8 mouse cellular contexts compared by ENCODE assay signal in genomic region chrX:133604272-133604671, GRCm38 (mm10).
A peak's percentile ranks its signal among the peaks of the same experiment; 100 is the strongest.
DNase-seq lines count a peak whose midpoint lies in the region; ATAC-seq lines count a peak whose summit lies in the region.

No protein-coding gene starts in this region.

- intact Hi-C loops in heart, postnatal 36 days (cut with DNase I), result no loop called here

- H3K27me3 ChIP-seq in embryonic facial prominence, embryonic 12.5 days, result 0 out of 2 replicates have a peak, but pooled peaks cover 3% of the 10 kb centered on the region
- H3K27me3 ChIP-seq in forebrain, embryonic 15.5 days, result no peaks in the 10 kb centered on the region

- WGBS in embryonic facial prominence, embryonic 12.5 days, result 38% methylated on average over 4 of the region's 4 CpGs
- 50% methylated on average over 4 of the region's 4 CpGs for WGBS in forebrain, embryonic 15.5 days

- H3K9me3 ChIP-seq in embryonic facial prominence, embryonic 12.5 days, result no peaks in the 10 kb centered on the region
- H3K9me3 ChIP-seq in forebrain, embryonic 15.5 days, result no peaks in the 10 kb centered on the region

- peak; percentile 3 for DNase-seq in kidney, adult 11 months
- DNase-seq in kidney, adult 9 months, result no peak
- peak; percentile 8 to 18 for DNase-seq in heart, postnatal 36 days
- DNase-seq in lung, postnatal 25 days (ENCODE audit: low spot score), result peak; percentile 9
- no peak for DNase-seq in thymus, postnatal 4 days
- DNase-seq in natural killer cell, adult 2 months (ENCODE audit: low spot score in 2 of 2), result no peak

- no peak overlapping the region for H3K27ac ChIP-seq in embryonic facial prominence, embryonic 12.5 days
- H3K27ac ChIP-seq in forebrain, embryonic 15.5 days (replicated peaks), result no peak overlapping the region

- 0 out of 2 replicates have a peak, but pooled peaks have one; percentile 72 for ATAC-seq in embryonic facial prominence, embryonic 12.5 days (ENCODE audit: insufficient number of reproducible peaks, insufficient read depth, low FRiP score, low TSS enrichment)
- ATAC-seq in forebrain, embryonic 15.5 days (replicated peaks), result no peak

- H3K9ac ChIP-seq in embryonic facial prominence, embryonic 12.5 days, result no peak overlapping the region
- H3K9ac ChIP-seq in forebrain, embryonic 15.5 days (replicated peaks), result no peak overlapping the region

- H3K36me3 ChIP-seq in embryonic facial prominence, embryonic 12.5 days, result no peaks in the 10 kb centered on the region
- H3K36me3 ChIP-seq in forebrain, embryonic 15.5 days, result no peaks in the 10 kb centered on the region

- no peaks in the 10 kb centered on the region for H3K4me1 ChIP-seq in embryonic facial prominence, embryonic 12.5 days
- H3K4me1 ChIP-seq in forebrain, embryonic 15.5 days, result 0 out of 2 replicates have a peak, but pooled peaks cover 4% of the 10 kb centered on the region

- H3K4me2 ChIP-seq in embryonic facial prominence, embryonic 12.5 days (replicated peaks), result no peak overlapping the region
- H3K4me2 ChIP-seq in forebrain, embryonic 15.5 days (replicated peaks), result no peak overlapping the region

- H3K4me3 ChIP-seq in embryonic facial prominence, embryonic 12.5 days, result no peak overlapping the region
- no peak overlapping the region for H3K4me3 ChIP-seq in forebrain, embryonic 15.5 days

Comparison
In these comparisons a context has a peak if more than half of its experiments do, and no peak if none do; other contexts are left out.
1. DNase-seq: peak in kidney, adult 11 months (single experiment), heart, postnatal 36 days (2 of 2) and lung, postnatal 25 days (single experiment); none in kidney, adult 9 months (single experiment), thymus, postnatal 4 days (single experiment) and natural killer cell, adult 2 months (0 of 2).